Mouse (Mus musculus) liver, postnatal 0 days (tissue): ENCODE results near the gene Zfp358.

Experiments used
- CTCF ChIP-seq: sonication (generic); IDR thresholded peaks from 2 replicates; pipeline ENCODE4 v1.5.1; 2016; ENCODE audit warnings: antibody characterized with exemption, low read depth
- EP300 ChIP-seq: IDR thresholded peaks from 2 replicates; pipeline ENCODE4 v1.6.1; 2016; ENCODE audit warnings: antibody characterized with exemption, low read depth, mild to moderate bottlenecking

GRCm38 (mm10) chr8:3483546-3483945 is 9.4 kb upstream of the Zfp358 start:
- TF ChIP-seq CTCF (no peak), EP300 (no peak)
